Mouse (Mus musculus): ENCODE results near the gene Ptgds. TPM values are rescaled to one million over a fixed set of nuclear protein-coding genes. Genes with fewer than 3 reads are reported as not detected.

The Ptgds gene
- polyA plus RNA-seq, 1 experiment from 2014 or later, result 6.1 TPM

- Histone ChIP-seq H3K27me3 (ENCODE audit: control insufficient read depth, insufficient read depth, low read length) (peaks cover 21% of the 10 kb centered on the region), H3K36me3 (ENCODE audit: control insufficient read depth, insufficient read depth, low read length) (no peaks in the 10 kb centered on the region), H3K9ac (ENCODE audit: low read length) (no peak overlapping the region), H3K4me3 (replicated peaks; ENCODE audit: low read length) (no peak overlapping the region), H3K27ac (ENCODE audit: low read length) (no peak overlapping the region), H3K4me2 (ENCODE audit: low read depth, low read length) (no peak overlapping the region), H3K4me1 (ENCODE audit: control insufficient read depth, insufficient read depth, low read length) (no peaks in the 10 kb centered on the region), H3K9me3 (replicated peaks; ENCODE audit: control insufficient read depth, low read length) (no peaks in the 10 kb centered on the region)
- 31% methylated on average over 5 of the region's 5 CpGs for WGBS
- no peak for ATAC-seq (ENCODE audit: insufficient read depth, low FRiP score)
Measured at GRCm38 (mm10) chr2:25426721-25427191, 43.1 kb downstream of the Ptgds start.

- no peak overlapping the region for H3K4me3 ChIP-seq (replicated peaks; ENCODE audit: low read length)
- peaks cover 21% of the 10 kb centered on the region for H3K27me3 ChIP-seq (ENCODE audit: control insufficient read depth, insufficient read depth, low read length)
- no peak for ATAC-seq (ENCODE audit: insufficient read depth, low FRiP score)
- no peak overlapping the region for H3K27ac ChIP-seq (ENCODE audit: low read length)
- H3K4me1 ChIP-seq (ENCODE audit: control insufficient read depth, insufficient read depth, low read length), result no peaks in the 10 kb centered on the region
- no peaks in the 10 kb centered on the region for H3K9me3 ChIP-seq (replicated peaks; ENCODE audit: control insufficient read depth, low read length)
- no peak overlapping the region; the same call in 1 of the 2 replicates for H3K9ac ChIP-seq (ENCODE audit: low read length)
- no peaks in the 10 kb centered on the region for H3K36me3 ChIP-seq (ENCODE audit: control insufficient read depth, insufficient read depth, low read length)
- H3K4me2 ChIP-seq (ENCODE audit: low read depth, low read length), result no peak overlapping the region
- WGBS, result 40% methylated on average over 27 of the region's 27 CpGs
Measured at GRCm38 (mm10) chr2:25425481-25425880, 44.4 kb downstream of the Ptgds start.

GRCm38 (mm10) chr2:25423626-25424025, 46.2 kb downstream of the Ptgds start:
- H3K4me3 ChIP-seq (replicated peaks; ENCODE audit: low read length), result no peak overlapping the region
- no peaks in the 10 kb centered on the region for H3K36me3 ChIP-seq (ENCODE audit: control insufficient read depth, insufficient read depth, low read length)
- H3K27ac ChIP-seq (ENCODE audit: low read length), result no peak overlapping the region
- 57% methylated on average over 1 of the region's 1 CpGs for WGBS
- H3K9me3 ChIP-seq (replicated peaks; ENCODE audit: control insufficient read depth, low read length), result no peaks in the 10 kb centered on the region
- no peak overlapping the region for H3K9ac ChIP-seq (ENCODE audit: low read length)
- no peaks in the 10 kb centered on the region for H3K4me1 ChIP-seq (ENCODE audit: control insufficient read depth, insufficient read depth, low read length)
- H3K27me3 ChIP-seq (ENCODE audit: control insufficient read depth, insufficient read depth, low read length), result peaks cover 19% of the 10 kb centered on the region
- H3K4me2 ChIP-seq (ENCODE audit: low read depth, low read length), result no peak overlapping the region
- no peak for ATAC-seq (ENCODE audit: insufficient read depth, low FRiP score)

- no peaks in the 10 kb centered on the region for H3K36me3 ChIP-seq (ENCODE audit: control insufficient read depth, insufficient read depth, low read length)
- H3K27ac ChIP-seq (ENCODE audit: low read length), result no peak within 1 kb of the TSS
- H3K4me2 ChIP-seq (ENCODE audit: low read depth, low read length), result no peak within 1 kb of the TSS
- no peaks in the 10 kb centered on the region for H3K4me1 ChIP-seq (ENCODE audit: control insufficient read depth, insufficient read depth, low read length)
- 50% methylated on average over 17 of the region's 17 CpGs for WGBS
- H3K4me3 ChIP-seq (replicated peaks; ENCODE audit: low read length), result no peak within 1 kb of the TSS
- ATAC-seq (ENCODE audit: insufficient read depth, low FRiP score), result no peak
- H3K9me3 ChIP-seq (replicated peaks; ENCODE audit: control insufficient read depth, low read length), result no peaks in the 10 kb centered on the region
- no peak within 1 kb of the TSS; the same call in 1 of the 2 replicates for H3K9ac ChIP-seq (ENCODE audit: low read length)
- peaks cover 19% of the 10 kb centered on the region for H3K27me3 ChIP-seq (ENCODE audit: control insufficient read depth, insufficient read depth, low read length)
Measured at GRCm38 (mm10) chr2:25422587-25423410, 47.0 kb downstream of the Ptgds start, which contains the start of gene Fut7. TSS of gene Fut7 (plus strand) at chr2:25423267.

GRCm38 (mm10) chr2:25421896-25422295, 48.0 kb downstream of the Ptgds start:
- 20% methylated on average over 3 of the region's 3 CpGs for WGBS
- no peaks in the 10 kb centered on the region for H3K4me1 ChIP-seq (ENCODE audit: control insufficient read depth, insufficient read depth, low read length)
- H3K27me3 ChIP-seq (ENCODE audit: control insufficient read depth, insufficient read depth, low read length), result peaks cover 19% of the 10 kb centered on the region
- no peak for ATAC-seq (ENCODE audit: insufficient read depth, low FRiP score)
- no peak overlapping the region for H3K9ac ChIP-seq (ENCODE audit: low read length)
- no peaks in the 10 kb centered on the region for H3K36me3 ChIP-seq (ENCODE audit: control insufficient read depth, insufficient read depth, low read length)
- H3K4me2 ChIP-seq (ENCODE audit: low read depth, low read length), result no peak overlapping the region
- H3K9me3 ChIP-seq (replicated peaks; ENCODE audit: control insufficient read depth, low read length), result no peaks in the 10 kb centered on the region
- no peak overlapping the region for H3K27ac ChIP-seq (ENCODE audit: low read length)
- H3K4me3 ChIP-seq (replicated peaks; ENCODE audit: low read length), result no peak overlapping the region

- Histone ChIP-seq H3K4me2 (ENCODE audit: low read depth, low read length) (no peak overlapping the region), H3K27me3 (ENCODE audit: control insufficient read depth, insufficient read depth, low read length) (no peaks in the 10 kb centered on the region), H3K4me3 (replicated peaks; ENCODE audit: low read length) (no peak overlapping the region), H3K4me1 (ENCODE audit: control insufficient read depth, insufficient read depth, low read length) (no peaks in the 10 kb centered on the region), H3K9ac (ENCODE audit: low read length) (no peak overlapping the region), H3K36me3 (ENCODE audit: control insufficient read depth, insufficient read depth, low read length) (no peaks in the 10 kb centered on the region), H3K27ac (ENCODE audit: low read length) (no peak overlapping the region), H3K9me3 (replicated peaks; ENCODE audit: control insufficient read depth, low read length) (no peaks in the 10 kb centered on the region)
- no peak for ATAC-seq (ENCODE audit: insufficient read depth, low FRiP score)
- WGBS, result 18% methylated on average over 3 of the region's 3 CpGs
Measured at GRCm38 (mm10) chr2:25417426-25417825, 52.4 kb downstream of the Ptgds start.

Small RNA genes lying within 50 kb of the gene (microRNA-seq; reads per million reads assigned to microRNA genes)
- gene Mir3087, result 0.66 reads per million

Other genes with a start within 250 kb of the Ptgds start
- gene Tubb4b, start 245.3 kb downstream of the Ptgds start, polyA plus RNA-seq (2015; fragmentation: Nextera tagmentation; extraction: Ambion mirVana), result 631 and 720 TPM in 2 replicates
- gene Slc34a3, start 235.7 kb downstream of the Ptgds start, polyA plus RNA-seq (2015; fragmentation: Nextera tagmentation; extraction: Ambion mirVana), result 0.71 and 1.1 TPM in 2 replicates
- gene Rnf224, start 233.3 kb downstream of the Ptgds start, polyA plus RNA-seq (2015; fragmentation: Nextera tagmentation; extraction: Ambion mirVana), result 0.23 and 0.64 TPM in 2 replicates
- gene Rnf208, start 227.8 kb downstream of the Ptgds start, polyA plus RNA-seq (2015; fragmentation: Nextera tagmentation; extraction: Ambion mirVana), result 11.3 and 14.2 TPM in 2 replicates
- gene Cysrt1, start 227.6 kb downstream of the Ptgds start, polyA plus RNA-seq (2015; fragmentation: Nextera tagmentation; extraction: Ambion mirVana), result 66.0 and 120 TPM in 2 replicates
- 10.1 and 12.8 TPM in 2 replicates for gene AL732309.1, start 223.2 kb downstream of the Ptgds start, polyA plus RNA-seq (2015; fragmentation: Nextera tagmentation; extraction: Ambion mirVana)
- 19.5 and 20.2 TPM in 2 replicates for gene Tmem203, start 214.6 kb downstream of the Ptgds start, polyA plus RNA-seq (2015; fragmentation: Nextera tagmentation; extraction: Ambion mirVana)
- gene Tprn, start 207.4 kb downstream of the Ptgds start, polyA plus RNA-seq (2015; fragmentation: Nextera tagmentation; extraction: Ambion mirVana), result 17.9 and 19.0 TPM in 2 replicates
- 199 TPM in 2 replicates for gene Ssna1, start 197.6 kb downstream of the Ptgds start, polyA plus RNA-seq (2015; fragmentation: Nextera tagmentation; extraction: Ambion mirVana)
- 123 and 134 TPM in 2 replicates for gene Anapc2, start 197.6 kb downstream of the Ptgds start, polyA plus RNA-seq (2015; fragmentation: Nextera tagmentation; extraction: Ambion mirVana)
- gene Tmem210, start 181.9 kb downstream of the Ptgds start, polyA plus RNA-seq (2015; fragmentation: Nextera tagmentation; extraction: Ambion mirVana), result not detected in 2 replicates
- 14.3 and 20.3 TPM in 2 replicates for gene Lrrc26, start 180.1 kb downstream of the Ptgds start, polyA plus RNA-seq (2015; fragmentation: Nextera tagmentation; extraction: Ambion mirVana)
- gene Grin1, start 150.9 kb downstream of the Ptgds start, polyA plus RNA-seq (2015; fragmentation: Nextera tagmentation; extraction: Ambion mirVana), result 2.0 and 2.3 TPM in 2 replicates
- gene Man1b1, start 137.7 kb downstream of the Ptgds start, polyA plus RNA-seq (2015; fragmentation: Nextera tagmentation; extraction: Ambion mirVana), result 46.0 and 47.0 TPM in 2 replicates
- 23.8 and 26.8 TPM in 2 replicates for gene Dpp7, start 113.7 kb downstream of the Ptgds start, polyA plus RNA-seq (2015; fragmentation: Nextera tagmentation; extraction: Ambion mirVana)
- gene Uap1l1, start 104.4 kb downstream of the Ptgds start, polyA plus RNA-seq (2015; fragmentation: Nextera tagmentation; extraction: Ambion mirVana), result 34.8 and 40.0 TPM in 2 replicates
- 30.7 and 35.9 TPM in 2 replicates for gene Sapcd2, start 97.7 kb downstream of the Ptgds start, polyA plus RNA-seq (2015; fragmentation: Nextera tagmentation; extraction: Ambion mirVana)
- gene Entpd2, start 74.2 kb downstream of the Ptgds start, polyA plus RNA-seq (2015; fragmentation: Nextera tagmentation; extraction: Ambion mirVana), result 16.6 and 19.4 TPM in 2 replicates
- 54.9 and 66.1 TPM in 2 replicates for gene Npdc1, start 70.7 kb downstream of the Ptgds start, polyA plus RNA-seq (2015; fragmentation: Nextera tagmentation; extraction: Ambion mirVana)
- 0.19 TPM in 1 of 2 replicates, not detected in the other for gene Fut7, start 46.8 kb downstream of the Ptgds start, polyA plus RNA-seq (2015; fragmentation: Nextera tagmentation; extraction: Ambion mirVana)
- gene Abca2, start 41.3 kb downstream of the Ptgds start, polyA plus RNA-seq (2015; fragmentation: Nextera tagmentation; extraction: Ambion mirVana), result 4.0 and 4.6 TPM in 2 replicates
- gene Clic3, start 13.2 kb downstream of the Ptgds start, polyA plus RNA-seq (2015; fragmentation: Nextera tagmentation; extraction: Ambion mirVana), result 60.5 and 113 TPM in 2 replicates
- 44.1 and 49.4 TPM in 2 replicates for gene Paxx, start 9.0 kb downstream of the Ptgds start, polyA plus RNA-seq (2015; fragmentation: Nextera tagmentation; extraction: Ambion mirVana)
- not detected in 2 replicates for gene Lcn12, start 23.9 kb upstream of the Ptgds start, polyA plus RNA-seq (2015; fragmentation: Nextera tagmentation; extraction: Ambion mirVana)
- 76.5 and 86.0 TPM in 2 replicates for gene Fbxw5, start 30.7 kb upstream of the Ptgds start, polyA plus RNA-seq (2015; fragmentation: Nextera tagmentation; extraction: Ambion mirVana)
- 8.9 and 9.5 TPM in 2 replicates for gene C8g, start 31.7 kb upstream of the Ptgds start, polyA plus RNA-seq (2015; fragmentation: Nextera tagmentation; extraction: Ambion mirVana)
- 31.5 and 32.1 TPM in 2 replicates for gene Traf2, start 76.9 kb upstream of the Ptgds start, polyA plus RNA-seq (2015; fragmentation: Nextera tagmentation; extraction: Ambion mirVana)
- gene Edf1, start 87.8 kb upstream of the Ptgds start, polyA plus RNA-seq (2015; fragmentation: Nextera tagmentation; extraction: Ambion mirVana), result 377 and 401 TPM in 2 replicates
- 74.0 and 87.4 TPM in 2 replicates for gene Mamdc4, start 104.8 kb upstream of the Ptgds start, polyA plus RNA-seq (2015; fragmentation: Nextera tagmentation; extraction: Ambion mirVana)
- gene Phpt1, start 105.2 kb upstream of the Ptgds start, polyA plus RNA-seq (2015; fragmentation: Nextera tagmentation; extraction: Ambion mirVana), result 120 and 123 TPM in 2 replicates
- gene Ajm1, start 111.7 kb upstream of the Ptgds start, polyA plus RNA-seq (2015; fragmentation: Nextera tagmentation; extraction: Ambion mirVana), result 0.26 and 0.94 TPM in 2 replicates
- 56.4 and 60.3 TPM in 2 replicates for gene Rabl6, start 138.5 kb upstream of the Ptgds start, polyA plus RNA-seq (2015; fragmentation: Nextera tagmentation; extraction: Ambion mirVana)
- 0.09 and 0.15 TPM in 2 replicates for gene Ccdc183, start 147.6 kb upstream of the Ptgds start, polyA plus RNA-seq (2015; fragmentation: Nextera tagmentation; extraction: Ambion mirVana)
- 27.8 and 33.9 TPM in 2 replicates for gene Tmem141, start 152.0 kb upstream of the Ptgds start, polyA plus RNA-seq (2015; fragmentation: Nextera tagmentation; extraction: Ambion mirVana)
- 4.9 and 5.3 TPM in 2 replicates for gene Fcna, start 158.0 kb upstream of the Ptgds start, polyA plus RNA-seq (2015; fragmentation: Nextera tagmentation; extraction: Ambion mirVana)
- gene Lcn8, start 183.1 kb upstream of the Ptgds start, polyA plus RNA-seq (2015; fragmentation: Nextera tagmentation; extraction: Ambion mirVana), result 0.37 TPM in 1 of 2 replicates, not detected in the other
- gene Lcn5, start 187.9 kb upstream of the Ptgds start, polyA plus RNA-seq (2015; fragmentation: Nextera tagmentation; extraction: Ambion mirVana), result not detected in 2 replicates
- gene Lcn6, start 206.7 kb upstream of the Ptgds start, polyA plus RNA-seq (2015; fragmentation: Nextera tagmentation; extraction: Ambion mirVana), result not detected in 2 replicates
- gene Lcn10, start 212.7 kb upstream of the Ptgds start, polyA plus RNA-seq (2015; fragmentation: Nextera tagmentation; extraction: Ambion mirVana), result not detected in 2 replicates
- gene Obp2a, start 230.0 kb upstream of the Ptgds start, polyA plus RNA-seq (2015; fragmentation: Nextera tagmentation; extraction: Ambion mirVana), result not detected in 2 replicates
- 62.0 and 73.4 TPM in 2 replicates for gene Bmyc, start 236.7 kb upstream of the Ptgds start, polyA plus RNA-seq (2015; fragmentation: Nextera tagmentation; extraction: Ambion mirVana)